Mouse (Mus musculus) megakaryocyte, embryonic 14.5 days (primary cell): ENCODE measurements around the gene Stx8. TPM values are rescaled to one million over a fixed set of nuclear protein-coding genes. Genes with fewer than 3 reads are reported as not detected.

Source experiments
- H3K27me3 ChIP-seq: replicated peaks from 2 replicates; pipeline ENCODE3; 2012; ENCODE audit warnings: inconsistent platforms
- H3K36me3 ChIP-seq: replicated peaks from 2 replicates; pipeline ENCODE3; 2012; ENCODE audit warnings: low read length, inconsistent platforms, mixed read lengths
- H3K4me1 ChIP-seq: 2 replicates; pipeline ENCODE4 v1.6.1; 2012; ENCODE audit warnings: inconsistent platforms
- H3K4me3 ChIP-seq: replicated peaks from 2 replicates; pipeline ENCODE3; 2012; ENCODE audit warnings: moderate library complexity, mild to moderate bottlenecking, inconsistent platforms
- H3K9me3 ChIP-seq: 2 replicates; pipeline ENCODE4 v1.6.1; 2012; ENCODE audit warnings: inconsistent platforms
- FLI1 ChIP-seq: IDR thresholded peaks from 2 replicates; pipeline ENCODE4 v1.6.1; 2012; ENCODE audit warnings: low read length, inconsistent platforms, mixed read lengths
- GATA1 ChIP-seq: IDR thresholded peaks from 3 replicates; pipeline ENCODE4 v1.6.1; 2012; ENCODE audit warnings: mixed read lengths, low read length, inconsistent platforms, borderline replicate concordance
- polyA plus RNA-seq: library from polyadenylated mRNA; stranded (reverse); fragments of >175 nt; gene quantifications from 2 replicates; pipeline ENCODE4 v1.2.3, GENCODE M21; 2012; ENCODE audit warnings: low replicate concordance; ENCODE audit not compliant: insufficient read depth

Stx8 gene
- polyA plus RNA-seq, 1 experiment, result 4.3 TPM

DNA sequence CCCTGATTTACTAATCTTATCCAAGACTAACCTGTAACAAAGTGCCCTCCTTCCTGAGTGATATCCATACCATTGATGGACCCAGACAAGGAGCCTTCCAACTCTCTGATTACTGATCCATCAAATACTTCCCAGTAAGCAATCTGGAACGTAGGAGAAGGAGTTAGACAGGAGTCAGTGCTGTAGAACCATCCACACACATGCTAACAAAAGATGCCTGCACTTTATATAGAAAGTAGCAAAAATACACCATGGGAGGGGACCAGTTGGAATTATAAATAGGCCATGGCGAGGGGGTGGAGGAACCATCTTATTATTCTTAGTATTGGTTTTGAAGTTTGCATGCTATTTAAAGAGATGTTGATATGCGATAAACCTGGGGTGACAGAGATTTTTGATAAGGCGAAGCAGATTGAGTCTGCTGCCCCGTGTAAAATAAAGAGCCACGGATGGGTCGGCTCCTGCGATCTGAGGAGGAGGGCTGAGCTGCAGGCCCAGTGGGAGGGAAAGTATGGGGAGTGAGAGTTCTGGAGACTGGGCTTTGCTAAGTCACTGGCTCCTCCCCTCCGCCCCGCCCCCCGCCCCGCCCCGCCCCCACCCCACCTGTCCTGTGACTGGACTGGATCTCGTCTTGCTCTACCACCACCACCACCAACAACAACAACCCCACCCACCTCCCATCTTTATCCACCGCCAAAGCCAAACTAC is 39.5 kb upstream of the Stx8 start:
- no peak overlapping the region for H3K4me3 ChIP-seq
- H3K4me1 ChIP-seq, result peaks cover 14% of the 10 kb centered on the region
- TF ChIP-seq FLI1, result no peak
- TF ChIP-seq GATA1, result no peak
- peaks cover 4% of the 10 kb centered on the region for H3K9me3 ChIP-seq
- H3K27me3 ChIP-seq, result peaks cover 25% of the 10 kb centered on the region
- H3K36me3 ChIP-seq, result no peaks in the 10 kb centered on the region

DNA sequence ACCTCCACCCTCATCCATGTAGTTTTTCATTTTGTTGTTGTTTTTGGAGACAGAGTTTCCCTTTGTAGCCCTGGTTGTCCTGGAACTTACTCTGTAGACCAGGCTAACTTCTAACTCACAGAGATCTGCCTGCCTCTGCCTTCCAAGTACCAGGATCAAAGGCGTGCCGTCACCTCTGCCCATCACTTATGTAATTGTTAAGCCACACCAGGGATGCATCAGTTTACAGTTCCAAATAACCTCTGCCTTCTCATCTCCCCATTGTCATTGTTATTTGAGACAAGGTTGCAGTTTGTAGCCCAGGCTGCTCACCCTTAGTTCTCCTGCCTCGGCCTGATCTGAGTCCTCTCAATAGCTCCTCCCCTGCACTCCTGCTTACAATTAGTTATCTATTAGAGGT is 33.8 kb upstream of the Stx8 start:
- Histone ChIP-seq H3K36me3 (no peaks in the 10 kb centered on the region), H3K27me3 (peaks cover 20% of the 10 kb centered on the region), H3K4me3 (no peak overlapping the region), H3K4me1 (no peaks in the 10 kb centered on the region), H3K9me3 (peaks cover 12% of the 10 kb centered on the region)
- no peak for TF ChIP-seq GATA1

DNA sequence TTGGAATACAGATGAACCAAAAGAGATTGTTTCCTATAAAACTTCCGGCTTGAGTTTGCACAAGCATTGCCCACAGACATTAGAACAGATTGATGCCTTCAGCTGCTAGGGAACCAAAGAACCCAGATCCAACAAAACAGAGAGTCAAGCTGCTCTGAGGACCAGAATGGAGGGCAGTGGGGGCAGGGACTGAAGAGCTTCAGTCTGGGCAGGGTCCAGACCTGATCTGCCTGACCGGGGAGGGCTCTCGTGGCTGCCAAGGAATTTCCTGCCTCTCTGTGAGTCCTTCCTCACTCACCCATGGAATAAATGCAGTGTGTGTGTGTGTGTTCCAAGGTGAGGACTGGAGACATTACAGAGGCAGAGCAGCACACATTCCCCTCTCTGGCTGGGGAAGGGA is 17.8 kb upstream of the Stx8 start:
- H3K9me3 ChIP-seq, result 0 out of 2 replicates have a peak, but pooled peaks cover 4% of the 10 kb centered on the region
- peaks cover 15% of the 10 kb centered on the region for H3K27me3 ChIP-seq
- no peak overlapping the region for H3K4me3 ChIP-seq
- H3K36me3 ChIP-seq, result no peaks in the 10 kb centered on the region
- no peaks in the 10 kb centered on the region for H3K4me1 ChIP-seq
- TF ChIP-seq GATA1 (no peak), FLI1 (no peak)

DNA sequence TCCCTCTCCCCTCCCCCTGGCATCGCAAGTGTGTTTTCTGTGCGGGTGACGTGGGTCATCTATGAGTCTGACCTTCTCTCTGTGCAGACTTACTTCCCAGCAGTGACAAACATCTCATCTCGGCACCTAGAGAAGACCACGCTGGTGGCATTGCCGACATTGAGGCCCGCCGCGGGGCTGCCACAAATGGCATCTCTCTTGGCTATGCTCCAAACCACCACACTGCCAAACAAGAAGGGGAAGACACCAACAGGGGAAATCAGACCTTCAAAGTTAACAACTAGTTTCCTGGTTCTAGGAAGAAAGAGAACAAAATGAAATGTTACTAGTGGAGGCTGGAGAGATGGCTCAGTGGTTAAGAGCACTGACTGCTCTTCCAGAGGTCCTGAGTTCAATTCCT is 16.5 kb upstream of the Stx8 start:
- Histone ChIP-seq H3K27me3 (peaks cover 18% of the 10 kb centered on the region), H3K36me3 (no peaks in the 10 kb centered on the region), H3K9me3 (0 out of 2 replicates have a peak, but pooled peaks cover 4% of the 10 kb centered on the region), H3K4me1 (no peaks in the 10 kb centered on the region), H3K4me3 (no peak overlapping the region)
- TF ChIP-seq FLI1 (no peak), GATA1 (no peak)

DNA sequence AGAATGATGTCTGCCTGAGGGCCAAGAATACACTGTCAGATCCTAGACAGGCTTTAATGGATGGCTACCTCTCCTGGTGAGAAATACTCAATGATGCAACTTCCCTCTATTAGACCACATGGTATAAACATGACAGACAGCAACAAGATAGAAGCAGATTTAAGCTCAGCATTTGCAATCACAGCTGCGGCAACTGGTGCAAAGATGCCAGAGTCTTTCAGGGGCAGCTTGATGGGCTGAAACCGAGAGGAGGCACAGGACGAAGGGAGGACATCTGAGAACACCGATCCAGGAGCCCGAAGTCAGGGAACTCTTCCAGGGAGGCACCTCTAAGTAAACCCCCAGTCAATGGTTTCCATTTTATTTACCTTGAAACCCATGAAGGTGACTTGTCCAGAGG is 12.4 kb upstream of the Stx8 start:
- H3K4me1 ChIP-seq, result no peaks in the 10 kb centered on the region
- H3K27me3 ChIP-seq, result peaks cover 9% of the 10 kb centered on the region
- TF ChIP-seq FLI1, result no peak
- TF ChIP-seq GATA1, result no peak
- H3K9me3 ChIP-seq, result peaks cover 14% of the 10 kb centered on the region
- H3K36me3 ChIP-seq, result no peaks in the 10 kb centered on the region
- no peak overlapping the region for H3K4me3 ChIP-seq

- no peaks in the 10 kb centered on the region for H3K36me3 ChIP-seq
Observed at GRCm38 (mm10) chr11:67954413-67954812, 11.6 kb upstream of the Stx8 start.

DNA sequence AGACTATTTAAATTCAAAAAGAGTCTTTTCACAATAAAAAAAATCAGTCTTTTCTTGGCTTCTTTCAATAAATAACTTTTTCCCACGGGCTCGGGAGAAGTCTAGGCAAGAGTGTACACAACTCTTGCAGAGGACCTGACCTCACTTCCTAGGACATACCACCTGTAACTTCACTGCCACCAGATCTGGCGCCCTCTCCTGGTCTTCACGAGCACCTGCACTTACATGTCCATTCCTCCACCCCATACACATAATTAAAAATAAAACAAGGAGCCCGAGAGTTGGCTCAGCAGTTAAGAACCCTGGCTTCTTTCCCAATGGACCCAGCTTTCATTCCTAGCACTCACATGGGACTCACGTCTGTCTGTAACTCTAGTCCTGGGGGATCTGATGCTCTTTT is 1.9 kb upstream of the Stx8 start:
- H3K4me1 ChIP-seq, result peaks cover 17% of the 10 kb centered on the region
- no peaks in the 10 kb centered on the region for H3K36me3 ChIP-seq
- no peak for TF ChIP-seq FLI1
- no peak for TF ChIP-seq GATA1
- H3K4me3 ChIP-seq, result no peak overlapping the region
- H3K27me3 ChIP-seq, result no peaks in the 10 kb centered on the region
- H3K9me3 ChIP-seq, result peaks cover 12% of the 10 kb centered on the region

More at GRCm38 (mm10) chr11:67954413-67954812, 11.6 kb upstream of the Stx8 start:
- TF ChIP-seq GATA1 (no peak), FLI1 (no peak)
- H3K4me1 ChIP-seq, result no peaks in the 10 kb centered on the region
- peaks cover 6% of the 10 kb centered on the region for H3K27me3 ChIP-seq
- no peak overlapping the region for H3K4me3 ChIP-seq
- H3K9me3 ChIP-seq, result peaks cover 14% of the 10 kb centered on the region

GRCm38 (mm10) chr11:67965242-67965883 is 630 bp upstream of the Stx8 start, which contains the start of gene Cfap52:
TSS of gene Cfap52 (minus strand) at chr11:67965651.
- Histone ChIP-seq H3K9me3 (0 out of 2 replicates have a peak, but pooled peaks cover 2% of the 10 kb centered on the region), H3K4me3 (peak within 1 kb of the TSS; percentile 99), H3K27me3 (no peaks in the 10 kb centered on the region), H3K4me1 (peaks cover 22% of the 10 kb centered on the region), H3K36me3 (peaks cover 12% of the 10 kb centered on the region)
- TF ChIP-seq GATA1, result no peak
- TF ChIP-seq FLI1, result no peak

GRCm38 (mm10) chr11:67967831-67968230 is 1.8 kb downstream of the Stx8 start:
- TF ChIP-seq GATA1 (no peak), FLI1 (no peak)
- H3K4me1 ChIP-seq, result peaks cover 22% of the 10 kb centered on the region
- H3K9me3 ChIP-seq, result no peaks in the 10 kb centered on the region
- peaks cover 33% of the 10 kb centered on the region for H3K36me3 ChIP-seq
- H3K27me3 ChIP-seq, result no peaks in the 10 kb centered on the region
- H3K4me3 ChIP-seq, result peak overlapping the region; percentile 8

DNA sequence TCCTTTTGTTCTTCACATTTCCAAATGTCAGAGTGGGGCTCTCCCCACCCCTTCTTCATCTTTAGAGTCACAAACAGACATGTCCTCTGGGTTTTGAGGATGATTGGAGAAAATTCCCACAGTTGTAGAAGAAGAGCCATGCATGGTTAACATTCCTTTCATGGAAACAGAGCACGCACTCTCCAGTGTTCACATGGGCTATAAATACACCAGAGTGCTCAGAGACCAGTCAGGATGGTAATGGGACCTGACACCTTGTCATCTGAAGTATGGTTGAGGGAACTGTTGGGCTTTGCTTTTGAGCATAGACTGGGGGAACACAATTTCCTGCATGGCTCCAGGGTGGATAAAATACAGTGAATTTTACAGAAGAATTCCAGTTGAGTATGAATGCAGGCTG is 6.6 kb downstream of the Stx8 start:
- no peaks in the 10 kb centered on the region for H3K9me3 ChIP-seq
- no peak for TF ChIP-seq FLI1
- TF ChIP-seq GATA1, result no peak
- H3K4me3 ChIP-seq, result no peak overlapping the region
- H3K36me3 ChIP-seq, result peaks cover 77% of the 10 kb centered on the region
- H3K27me3 ChIP-seq, result no peaks in the 10 kb centered on the region
- H3K4me1 ChIP-seq, result peaks cover 10% of the 10 kb centered on the region

GRCm38 (mm10) chr11:67973225-67973624 is 7.2 kb downstream of the Stx8 start:
- Histone ChIP-seq H3K27me3 (no peaks in the 10 kb centered on the region), H3K36me3 (peaks cover 83% of the 10 kb centered on the region), H3K4me1 (peaks cover 5% of the 10 kb centered on the region), H3K4me3 (no peak overlapping the region), H3K9me3 (no peaks in the 10 kb centered on the region)
- TF ChIP-seq FLI1 (no peak), GATA1 (no peak)
